Mouse (Mus musculus) testis, adult 2 months (tissue): ENCODE data around the gene Myo1g.
A peak's percentile ranks its signal among the peaks of the same experiment; 100 is the strongest.

Experiments
- CTCF ChIP-seq: fragments of 200-500 bp; IDR thresholded peaks from 2 replicates; pipeline ENCODE4 v1.5.1; 2012; ENCODE audit warnings: low read depth, mild to moderate bottlenecking, inconsistent platforms, low read length, moderate library complexity; ENCODE audit not compliant: control insufficient read depth, insufficient read depth, insufficient replicate concordance
- POLR2A ChIP-seq: fragments of 200-500 bp; IDR thresholded peaks from 2 replicates; pipeline ENCODE4 v1.6.1; 2012; ENCODE audit warnings: low read depth, mild to moderate bottlenecking, inconsistent platforms, low read length, moderate library complexity; ENCODE audit not compliant: control insufficient read depth

DNA sequence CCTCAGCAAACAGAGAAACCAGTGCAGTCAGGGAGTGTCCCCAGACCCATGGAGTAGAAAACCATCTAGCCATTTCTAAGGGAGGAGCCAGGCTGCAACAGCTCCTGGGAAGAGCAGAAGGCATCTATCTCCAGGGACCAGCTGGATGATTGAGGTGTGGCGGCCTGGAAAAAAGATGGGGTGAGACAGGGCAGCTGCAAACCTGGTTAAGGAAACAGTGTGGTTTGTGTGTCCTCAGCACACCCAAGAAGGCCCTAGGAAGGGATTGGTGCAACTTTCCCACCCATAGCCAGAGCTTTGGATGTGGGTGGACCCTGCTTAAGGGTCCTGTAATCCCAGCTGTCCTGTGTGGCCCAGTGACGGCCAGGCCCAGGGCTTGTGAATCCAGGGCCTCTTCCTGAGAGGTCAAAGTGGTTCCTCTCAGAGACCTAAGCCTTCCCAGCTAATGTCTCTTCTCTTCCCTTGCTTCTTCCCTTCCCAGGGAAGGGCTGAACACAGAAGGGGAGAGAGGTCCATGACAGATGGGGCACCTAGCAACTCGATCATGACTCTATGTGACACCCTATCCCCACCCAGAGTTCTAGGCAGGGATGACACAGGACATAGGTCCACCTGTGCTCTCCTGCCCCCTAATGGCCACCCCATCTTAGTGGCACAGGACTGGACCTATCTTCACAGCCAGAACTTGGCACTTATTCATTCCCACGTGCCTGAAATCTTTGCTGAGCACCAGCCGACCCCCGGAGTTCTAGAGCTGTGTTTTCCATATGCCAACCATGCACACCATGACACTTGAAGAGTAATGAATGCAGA is 30.9 kb downstream of the Myo1g start:
- no peak for TF ChIP-seq POLR2A
- TF ChIP-seq CTCF, result peak; percentile 44; the same call in 1 of the 2 replicates
